Mouse (Mus musculus) thymus, postnatal 4 days (tissue): ENCODE measurements at regions not wholly inside any gene's neighbourhood (a gene's known extent, or its start where the extent isn't known, plus 50 kb on each side); places are given as distances from the start of the nearest gene placed in this dataset.

Source experiments
- DNase-seq: peaks from one replicate; pipeline ENCODE4 v3.0.0; 2021

DNA sequence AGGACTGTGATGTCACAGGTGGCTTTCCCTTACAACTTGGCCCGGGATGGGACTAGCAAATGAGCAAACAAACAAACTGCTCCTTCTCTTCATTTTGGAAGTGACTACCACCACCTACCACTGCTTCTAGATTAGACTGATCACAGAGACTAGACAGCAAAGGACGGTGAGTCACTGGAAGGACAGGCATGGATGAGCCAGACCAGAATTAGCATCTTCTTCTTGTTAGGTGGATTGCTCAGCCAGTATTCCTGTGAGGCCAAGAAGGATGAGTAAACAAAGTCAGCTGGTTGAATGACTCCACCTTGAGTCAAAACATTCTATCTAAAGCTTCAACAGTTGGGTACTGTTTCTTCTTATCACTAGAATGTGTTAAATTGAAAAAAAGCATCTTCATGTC is 385.1 kb upstream of the Mon1b start:
- DNase-seq = no peak

DNA sequence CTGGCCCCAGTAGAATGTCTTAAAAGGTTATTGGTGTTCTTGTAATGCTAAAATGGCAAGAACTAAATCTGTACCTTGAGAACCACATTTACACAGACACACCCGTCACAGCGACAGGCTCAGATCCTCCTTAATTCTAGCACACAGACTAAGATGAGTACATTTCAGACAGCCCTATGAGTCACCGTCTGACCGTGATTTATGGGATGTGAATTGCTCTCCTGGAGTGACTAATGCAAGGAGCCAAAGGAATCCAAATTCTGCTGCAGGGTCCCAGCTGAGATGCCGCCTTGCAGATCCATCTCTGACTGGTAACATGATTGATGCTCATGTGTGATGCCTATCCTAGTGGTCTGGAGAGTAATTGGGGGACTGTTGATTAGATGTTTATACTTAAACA is 381.3 kb upstream of the Mon1b start:
- DNase-seq = no peak

DNA sequence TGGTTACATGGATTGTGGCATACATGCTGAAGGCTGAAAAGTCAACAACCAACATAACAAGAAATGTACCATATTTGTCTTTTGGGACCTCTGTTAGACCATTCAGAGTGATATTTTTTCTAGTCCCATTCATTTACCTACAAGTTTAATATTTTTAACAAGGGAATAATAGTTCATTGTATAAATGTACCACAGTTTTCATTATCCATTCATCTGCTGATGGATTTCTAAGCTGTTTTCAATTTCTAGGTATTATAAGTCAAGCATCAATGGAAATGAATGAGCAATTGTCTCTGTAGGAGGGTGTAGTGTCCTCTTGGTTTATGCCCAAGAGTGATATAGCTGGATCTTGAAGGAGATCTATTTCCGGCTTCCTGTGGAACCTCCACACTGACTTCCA is 375.9 kb upstream of the Mon1b start:
- no peak for DNase-seq

DNA sequence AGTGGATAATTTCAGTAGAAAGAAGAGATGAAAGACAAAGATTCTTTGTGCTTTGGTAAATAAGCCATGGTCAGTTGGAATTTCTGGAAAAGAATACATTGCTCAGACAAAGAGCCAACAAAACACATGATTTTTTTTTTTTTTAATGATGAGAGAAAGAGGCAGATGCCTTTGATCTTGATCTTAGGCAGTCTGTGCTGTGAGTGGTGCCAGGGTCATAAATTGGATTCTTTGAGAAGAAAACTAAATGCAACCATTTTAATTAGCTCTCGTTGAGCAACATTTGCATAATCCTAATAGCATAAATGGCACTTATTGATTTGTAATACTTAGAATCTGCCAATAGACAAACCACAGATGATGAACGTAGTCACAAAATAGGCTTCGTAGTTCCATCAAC is 372.1 kb upstream of the Mon1b start:
- no peak for DNase-seq

DNA sequence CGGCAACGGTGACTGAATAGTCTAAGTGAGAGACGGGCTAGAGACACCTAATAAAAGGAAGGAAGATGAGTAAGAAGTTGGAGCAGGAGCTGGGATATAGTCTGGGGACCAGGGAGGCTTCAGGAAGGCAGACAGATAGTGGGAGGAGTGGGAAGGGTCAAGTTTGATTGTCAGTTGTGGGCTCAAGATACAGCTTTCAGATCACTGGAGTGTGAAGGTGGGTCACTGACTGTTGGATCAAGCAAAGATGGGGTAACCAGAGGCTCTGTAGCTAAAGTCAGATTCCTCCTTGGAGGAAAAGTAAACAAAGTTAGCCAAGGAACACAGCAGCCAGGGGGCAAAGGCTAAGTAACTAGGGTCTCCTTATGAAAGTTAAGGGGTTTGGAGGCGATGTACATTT is 364.1 kb upstream of the Mon1b start:
- DNase-seq = no peak

DNA sequence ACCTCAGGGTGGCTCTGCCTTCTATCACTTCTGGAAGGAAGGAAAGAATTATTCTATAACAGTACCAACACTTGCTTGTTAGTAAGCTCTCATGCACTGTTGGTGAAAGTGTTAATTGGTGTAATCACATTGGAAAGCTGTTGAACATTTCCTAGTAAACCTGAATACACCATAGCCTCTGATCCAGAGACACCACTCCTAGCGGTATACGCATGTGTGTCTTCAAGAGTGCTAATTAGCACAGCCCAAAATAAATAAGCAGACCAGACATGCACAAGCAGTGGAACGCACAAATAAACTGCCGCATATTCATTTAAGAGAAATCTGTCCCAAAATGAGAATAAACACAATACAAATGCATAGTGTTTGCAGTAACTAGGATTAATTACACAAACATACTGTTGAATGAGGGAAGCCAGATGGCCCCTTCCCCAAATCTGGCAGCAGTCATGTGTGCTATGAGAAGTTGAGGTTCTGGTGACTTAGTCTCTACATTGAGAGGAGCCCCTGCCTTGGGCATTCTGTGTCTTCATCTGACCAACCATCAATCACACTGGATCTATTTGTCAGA is 335.0 kb upstream of the Mon1b start:
- no peak for DNase-seq

DNA sequence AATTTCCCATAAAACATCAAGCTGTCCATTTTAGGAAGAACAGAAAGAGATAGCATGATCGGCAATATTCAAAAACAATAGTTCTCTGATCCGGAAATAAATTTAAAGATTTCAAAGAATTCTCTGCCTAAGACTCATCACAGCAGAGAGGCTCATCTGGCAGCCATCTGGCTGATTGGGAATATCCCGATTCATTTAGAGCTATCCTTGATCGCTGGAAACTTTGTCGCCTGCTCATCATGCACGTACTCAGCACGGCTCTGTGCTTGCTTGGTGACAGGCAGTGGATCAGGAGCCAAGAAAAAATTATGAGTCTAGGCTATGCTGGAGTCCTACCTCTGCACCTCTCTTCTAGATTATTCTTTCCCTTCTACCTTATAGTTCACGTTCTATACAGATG is 332.0 kb upstream of the Mon1b start:
- DNase-seq = no peak

DNA sequence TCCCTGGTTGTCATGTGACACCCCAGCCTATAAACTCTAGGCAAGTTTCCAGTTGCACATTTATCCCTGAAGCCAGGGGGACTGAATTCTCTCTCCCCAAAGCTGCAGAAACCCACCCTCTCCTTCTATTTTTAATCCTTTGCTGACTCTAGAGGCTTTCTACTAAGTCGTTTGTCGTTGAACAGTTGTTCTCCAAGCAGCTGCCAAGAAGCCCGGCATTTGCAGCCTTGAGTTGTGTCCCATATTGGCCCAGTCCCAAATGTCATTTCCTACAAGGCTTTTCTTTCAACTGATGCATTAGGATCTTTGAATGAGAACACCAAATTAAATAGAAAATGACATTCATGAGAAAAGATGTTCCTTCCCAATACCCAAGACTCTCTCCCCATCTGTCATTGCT is 318.2 kb upstream of the Mon1b start:
- DNase-seq = no peak

DNA sequence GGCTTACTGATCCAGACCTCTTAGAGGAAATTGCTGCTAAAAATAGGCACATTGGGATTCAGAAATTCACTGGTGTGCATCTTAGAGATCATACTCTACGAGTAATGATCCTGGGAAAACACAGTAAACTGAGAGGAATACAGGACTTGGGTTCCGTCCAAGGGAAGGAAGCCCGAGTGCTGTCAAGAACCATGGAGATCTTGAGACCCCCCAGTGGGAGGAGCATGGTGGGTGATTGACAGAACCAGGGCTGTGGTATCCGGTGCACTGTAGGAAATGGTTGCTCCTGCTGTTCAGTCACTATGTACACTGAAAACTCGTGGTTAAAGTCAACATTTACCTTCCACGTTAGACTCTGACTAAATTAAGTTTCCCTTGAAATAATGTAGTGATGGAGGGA is 303.8 kb upstream of the Mon1b start:
- DNase-seq = no peak

DNA sequence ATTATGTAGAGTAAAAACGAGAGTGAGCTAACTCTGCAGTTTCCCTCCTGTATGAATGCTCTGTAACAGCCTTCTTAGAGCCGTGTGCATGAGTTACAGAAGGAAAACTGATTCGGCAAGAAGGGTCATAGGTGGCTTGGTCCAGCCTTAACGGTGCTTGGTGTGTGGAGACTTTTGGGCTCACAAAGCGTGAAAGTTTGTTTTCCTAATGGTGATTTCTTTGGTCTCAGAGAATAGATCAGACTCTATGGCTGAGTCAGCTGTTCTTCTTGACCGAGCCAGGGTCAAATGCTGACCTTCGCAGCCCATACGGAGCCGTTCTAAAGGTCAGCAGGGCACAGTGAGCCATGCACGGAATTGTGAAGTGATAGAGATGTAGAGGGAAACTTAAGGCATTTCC is 294.1 kb upstream of the Mon1b start:
- DNase-seq = no peak

DNA sequence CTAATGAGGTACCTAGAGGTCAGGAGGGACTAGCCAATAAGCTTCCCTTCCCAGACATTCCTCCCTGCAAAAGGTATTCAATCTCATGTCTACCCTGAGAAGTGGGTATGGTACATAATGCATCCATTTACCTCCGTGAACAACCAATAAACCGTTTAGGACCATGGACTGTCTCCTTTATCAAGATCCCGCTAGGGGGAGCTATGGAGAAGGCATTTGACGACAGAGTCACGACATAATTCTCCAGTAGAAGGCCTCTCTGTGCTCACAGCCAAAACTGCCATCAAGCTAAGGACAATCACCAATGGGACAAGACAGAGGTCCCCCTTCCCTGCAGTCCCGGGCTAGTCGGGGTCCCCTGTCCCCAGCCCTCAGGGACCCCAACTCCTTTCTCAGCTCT is 273.5 kb upstream of the Mon1b start:
- DNase-seq = no peak

DNA sequence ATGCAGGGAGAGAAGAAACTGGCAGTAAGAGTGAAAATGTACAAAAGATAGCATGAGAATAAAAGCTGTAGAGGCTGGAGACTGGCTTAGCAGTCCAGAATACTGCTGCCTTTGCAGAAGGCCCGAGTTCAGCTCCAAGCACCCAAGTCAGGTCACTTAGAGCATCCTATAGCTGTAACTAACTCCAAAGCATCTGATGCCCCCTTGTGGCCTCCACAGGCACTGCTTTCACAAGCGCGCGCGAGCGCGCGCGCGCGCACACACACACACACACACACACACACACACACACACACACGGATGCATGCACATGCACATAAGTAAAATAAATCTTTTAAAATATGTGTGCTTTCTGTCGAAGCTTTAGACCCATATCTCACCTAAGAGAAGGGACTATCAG is 271.2 kb upstream of the Mon1b start:
- DNase-seq = no peak

DNA sequence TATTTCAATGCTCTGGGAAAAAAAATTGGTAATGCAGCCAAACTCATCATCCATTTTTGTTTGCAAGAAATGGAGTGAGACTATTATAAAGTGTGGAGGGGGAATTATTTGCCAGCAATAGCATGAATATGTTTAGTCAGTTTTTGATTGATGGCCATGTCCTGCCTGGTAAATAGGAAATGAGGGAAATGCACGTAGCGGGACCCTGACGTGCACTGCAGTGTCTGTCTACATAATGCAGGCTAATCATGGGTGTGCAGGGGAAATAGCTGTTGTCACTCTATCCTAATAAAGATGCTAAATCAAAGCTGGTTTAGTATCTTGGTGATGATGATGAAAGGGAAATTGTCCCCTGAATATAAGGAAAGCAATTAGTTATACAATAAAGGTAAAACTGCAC is 251.9 kb upstream of the Mon1b start:
- no peak for DNase-seq

DNA sequence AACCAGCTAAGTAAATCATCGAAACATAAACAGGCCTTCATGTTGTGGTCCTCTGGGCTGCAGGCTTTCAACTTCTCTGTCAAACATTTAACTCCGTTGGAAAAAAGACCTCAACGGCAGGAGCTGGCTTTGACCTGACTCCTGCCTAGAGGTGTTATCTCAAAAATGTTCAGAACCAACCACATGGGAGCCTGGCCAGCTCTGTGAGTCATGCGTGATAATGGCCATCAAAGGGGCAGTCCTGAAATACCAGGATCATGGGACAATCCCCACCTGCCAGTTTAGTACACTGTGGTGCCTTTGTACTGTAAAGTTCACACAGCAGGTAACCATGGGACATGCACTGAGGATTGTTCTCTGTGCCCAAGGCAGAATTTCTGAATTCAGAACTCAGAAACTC is 251.4 kb upstream of the Mon1b start:
- DNase-seq = no peak

DNA sequence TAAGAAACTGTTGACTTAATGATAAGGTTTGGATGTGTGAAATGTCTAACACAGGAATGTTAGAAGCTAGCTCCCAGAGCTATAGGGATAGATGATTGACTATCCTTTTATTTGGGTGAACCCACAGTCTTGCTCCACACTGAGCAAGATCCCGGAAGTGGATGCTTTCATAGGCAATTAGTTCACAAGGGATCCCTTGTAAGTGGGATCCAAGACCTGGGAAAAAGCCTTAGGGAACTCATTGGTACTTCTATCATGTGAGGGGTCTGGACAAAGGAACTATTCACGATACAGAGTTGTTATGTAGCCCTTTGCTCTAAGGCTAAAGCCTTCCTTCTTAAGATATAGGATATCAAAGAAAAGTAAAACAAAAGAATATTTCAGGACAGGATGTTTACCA is 245.9 kb upstream of the Mon1b start:
- DNase-seq = no peak

DNA sequence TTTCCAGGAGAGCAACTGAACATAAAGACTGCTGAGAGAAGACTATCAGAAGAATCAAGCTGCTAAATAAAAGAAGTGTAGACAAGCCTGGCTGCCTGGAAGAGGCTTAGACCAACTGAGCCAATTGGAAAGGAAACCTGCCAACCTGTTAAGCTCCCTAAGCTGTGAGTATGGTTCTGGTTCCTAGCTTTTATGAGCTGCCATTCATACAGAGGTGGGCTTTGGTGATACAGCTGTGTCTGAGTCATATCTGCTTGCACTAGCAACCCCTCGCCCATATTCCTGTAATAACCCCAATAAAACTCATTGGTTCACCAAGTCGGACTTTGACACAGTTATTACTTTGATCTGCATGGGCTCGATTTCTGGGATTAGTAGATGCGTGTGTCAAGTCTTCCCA is 245.3 kb upstream of the Mon1b start:
- DNase-seq = no peak

DNA sequence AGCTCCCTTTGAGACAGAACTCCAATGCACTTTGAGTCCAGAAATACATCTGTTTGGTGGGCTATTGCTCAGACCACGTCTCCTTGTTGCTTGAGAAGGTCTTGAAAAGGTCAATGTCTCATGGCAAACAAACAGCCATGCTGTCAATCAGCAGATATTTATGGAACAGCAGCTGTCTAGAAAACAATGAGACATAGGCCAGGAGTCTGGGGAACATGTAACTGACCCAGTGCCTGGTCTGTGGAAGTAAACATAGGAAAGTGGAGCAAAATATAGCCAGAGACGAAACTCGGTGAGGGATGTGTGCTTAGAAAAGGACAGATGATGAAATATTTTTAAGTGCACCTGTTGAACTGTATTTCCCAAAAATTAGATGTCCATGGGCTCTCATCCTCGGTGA is 241.1 kb upstream of the Mon1b start:
- DNase-seq = no peak

DNA sequence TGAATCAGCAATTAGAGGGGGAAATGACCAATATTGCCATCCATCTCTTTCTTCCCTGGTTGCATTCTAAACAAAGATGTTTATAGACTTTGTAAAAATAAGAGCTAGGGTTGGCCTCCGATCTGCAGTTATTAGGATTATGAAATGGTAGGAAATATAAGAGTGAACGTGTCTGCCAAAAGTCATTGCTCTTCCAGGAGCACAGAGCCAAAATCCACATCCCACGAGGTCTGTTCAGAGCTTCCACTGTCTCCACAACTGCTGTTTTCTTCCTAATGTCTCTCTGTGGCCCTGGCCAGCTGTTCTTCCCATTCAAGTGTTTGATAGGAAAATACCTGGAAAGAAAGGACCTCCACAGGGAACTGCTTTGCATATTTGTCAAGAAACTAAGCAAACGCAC is 230.2 kb upstream of the Mon1b start:
- no peak for DNase-seq

DNA sequence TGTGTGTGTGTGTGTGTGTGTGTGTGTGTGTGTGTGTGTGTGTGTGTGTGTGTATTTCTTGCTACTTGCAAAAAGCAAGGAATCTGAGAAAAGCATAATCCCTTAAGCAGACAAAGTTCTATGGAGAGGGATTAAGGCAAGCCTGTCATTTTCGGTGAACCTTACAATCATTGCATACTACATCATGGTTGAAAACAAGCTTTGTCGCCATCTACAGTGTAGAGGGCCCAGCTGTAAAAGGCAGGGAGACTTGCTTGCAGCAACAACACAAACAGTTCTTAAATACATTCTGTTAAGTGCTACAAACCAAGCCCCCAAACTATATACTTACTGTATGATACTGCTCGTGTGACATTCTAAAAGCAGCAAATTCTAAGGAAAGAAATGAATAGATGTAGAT is 216.0 kb upstream of the Mon1b start:
- no peak for DNase-seq

DNA sequence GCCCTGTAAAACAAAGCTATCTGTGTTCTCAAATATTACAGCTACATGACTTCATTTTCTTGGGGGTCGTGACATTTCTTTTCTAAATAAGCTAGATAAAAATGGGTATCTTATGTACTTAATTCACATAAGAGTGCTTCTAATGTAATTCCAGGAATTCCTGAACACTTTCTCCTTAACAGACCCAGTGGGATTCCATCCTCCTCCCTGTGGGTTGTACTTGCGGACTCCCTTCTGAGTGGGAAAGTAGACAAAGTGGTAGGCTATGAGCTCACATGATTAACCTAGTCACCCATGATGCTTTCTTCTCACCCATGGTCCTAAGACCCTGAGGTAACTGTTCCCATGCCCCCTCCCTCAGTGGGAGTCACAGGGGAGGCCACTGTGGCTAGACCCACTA is 212.7 kb upstream of the Mon1b start:
- DNase-seq = no peak

DNA sequence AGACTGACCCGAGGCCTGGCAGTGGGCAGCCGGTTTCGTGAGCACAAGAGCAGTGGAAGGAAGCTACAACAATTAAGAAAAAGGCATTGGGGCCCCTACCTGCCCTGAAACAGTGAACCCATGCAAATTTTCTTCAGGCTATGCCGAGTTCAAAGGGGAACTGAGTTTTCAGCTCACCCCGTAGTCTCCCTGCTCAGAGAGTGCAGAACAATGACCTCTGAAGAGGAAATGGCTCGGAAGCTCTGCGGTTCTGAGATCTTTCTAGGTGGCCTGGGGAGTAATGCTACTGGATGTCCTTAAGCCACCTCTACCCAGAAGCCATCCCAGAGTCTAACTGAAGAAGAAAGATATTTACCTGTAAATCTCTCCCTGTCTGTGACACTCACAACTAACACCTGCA is 196.3 kb upstream of the Mon1b start:
- no peak for DNase-seq

DNA sequence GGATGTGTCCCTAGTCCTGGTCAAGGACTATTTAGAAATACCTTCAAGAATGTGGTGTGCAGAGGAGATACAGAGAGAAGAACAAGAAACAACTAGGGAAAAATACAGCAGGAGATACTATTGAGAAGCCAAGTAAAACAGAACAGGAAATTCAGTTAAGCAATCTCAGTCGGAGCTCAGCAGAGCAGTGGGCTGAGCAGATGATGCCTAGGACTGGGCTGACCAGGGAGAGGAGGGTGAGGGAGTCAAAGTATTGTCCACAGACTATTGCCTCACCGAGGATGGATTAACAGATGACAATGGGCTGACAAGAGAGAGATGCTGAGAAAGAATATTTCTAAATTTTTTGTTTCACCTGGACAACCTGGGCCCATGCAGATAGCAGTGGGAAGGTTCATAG is 181.4 kb upstream of the Mon1b start:
- DNase-seq = no peak

DNA sequence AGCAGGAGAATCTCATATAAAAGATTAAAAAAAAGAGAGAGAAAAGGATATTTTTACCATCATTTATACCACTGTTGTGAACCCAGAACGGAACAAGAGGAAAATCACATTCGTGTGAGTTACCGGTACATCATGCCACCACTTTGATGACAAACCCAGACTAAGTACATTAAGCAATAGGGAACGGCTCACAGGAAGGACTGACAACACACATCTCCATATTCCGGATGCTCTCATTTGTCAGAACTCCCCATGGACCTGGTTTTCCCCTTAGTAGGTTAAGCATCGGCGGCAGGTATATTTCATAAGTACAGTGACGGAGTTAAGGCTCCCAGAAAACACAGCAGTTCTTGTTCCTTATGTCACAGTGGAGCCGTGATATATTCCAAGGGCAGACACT is 170.8 kb upstream of the Mon1b start:
- no peak for DNase-seq

DNA sequence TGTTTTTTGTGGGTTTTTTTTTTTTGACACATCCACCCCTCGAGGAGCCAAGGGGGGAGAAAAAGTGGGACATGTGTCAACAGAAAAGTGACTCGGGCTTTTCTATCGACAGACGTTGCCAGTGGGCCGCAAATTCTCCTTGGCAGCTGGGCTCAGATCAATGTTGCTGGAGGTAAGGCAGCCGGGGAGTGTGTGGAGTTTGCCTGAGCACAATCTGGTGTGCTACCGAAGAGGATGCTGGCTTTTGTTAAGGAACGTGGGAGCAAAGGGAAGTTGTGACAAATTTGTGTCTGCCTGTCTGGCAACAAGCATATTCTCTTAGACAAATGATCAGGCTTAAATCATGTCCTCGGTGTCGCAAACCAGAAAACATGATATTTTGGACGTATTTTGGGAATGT is 170.2 kb upstream of the Mon1b start:
- no peak for DNase-seq

DNA sequence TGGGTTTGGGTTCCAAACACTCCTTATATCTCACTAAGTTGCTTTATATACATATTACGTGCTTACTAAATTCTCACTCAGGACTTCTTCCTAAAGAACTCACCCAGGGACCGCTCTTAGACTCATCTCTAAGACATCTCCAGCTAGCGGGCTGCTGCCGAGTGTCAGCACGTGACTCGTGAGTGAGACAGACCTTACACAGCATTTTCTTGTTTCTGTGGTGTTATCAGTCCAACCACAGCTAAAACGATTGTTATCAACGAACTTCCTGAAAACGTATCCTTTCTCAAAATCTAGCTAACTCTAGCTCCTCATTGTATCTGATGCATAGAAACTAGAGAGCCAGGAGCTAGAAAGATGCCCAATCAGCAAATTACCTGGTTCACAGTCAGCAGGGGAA is 168.7 kb upstream of the Mon1b start:
- DNase-seq = no peak

DNA sequence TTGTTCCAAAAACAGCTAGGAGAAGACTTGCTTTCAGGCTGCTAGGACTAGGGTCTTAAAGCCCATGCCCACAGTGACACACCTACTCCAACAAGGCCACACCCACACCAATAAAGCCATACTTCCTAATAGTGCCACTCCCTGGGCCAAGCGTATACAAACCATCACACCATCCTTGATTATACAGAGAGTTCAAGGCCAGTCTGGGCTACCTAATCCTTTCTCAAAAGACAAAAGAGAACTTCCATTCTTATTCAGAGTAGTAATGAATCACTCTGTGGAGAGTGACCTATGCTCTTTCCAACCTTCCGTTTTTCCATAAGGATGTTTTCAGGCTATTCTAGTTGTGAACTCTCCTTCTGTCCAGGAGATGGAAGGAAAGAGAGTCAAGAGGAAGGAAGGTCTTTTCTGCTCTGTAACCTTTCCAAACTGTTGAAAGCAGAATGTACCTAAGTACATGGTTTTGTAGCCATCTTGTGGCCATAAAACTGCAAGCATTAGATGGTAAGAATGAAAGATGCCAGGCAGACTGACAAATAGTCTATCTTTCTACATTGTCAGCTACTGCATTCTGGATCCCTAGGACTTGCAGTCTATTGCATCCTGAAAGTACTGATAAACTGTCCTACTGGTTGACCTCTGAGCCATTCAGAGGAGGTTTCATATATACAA is 145.8 kb upstream of the Mon1b start:
- no peak for DNase-seq
